Mouse (Mus musculus) liver, embryonic 16.5 days (tissue): ENCODE measurements around the gene Car5a. TPM values are rescaled to one million over a fixed set of nuclear protein-coding genes. Genes with fewer than 3 reads are reported as not detected.

Source experiments
- ATAC-seq: fragments of 200-750 bp; cut with Nextera tagmentation; 2 replicates; pipeline ENCODE4 v1.8.0; 2017; ENCODE audit warnings: low read depth, mild to moderate bottlenecking, moderate number of reproducible peaks, moderate library complexity
- H3K27ac ChIP-seq: fragments of 300-500 bp; sonication (generic); 2 replicates; pipeline ENCODE4 v1.5.1; 2014; ENCODE audit warnings: mild to moderate bottlenecking, low read length
- H3K27me3 ChIP-seq: fragments of 300-500 bp; sonication (generic); 2 replicates; pipeline ENCODE4 v1.6.1; 2014; ENCODE audit warnings: low read depth, low read length, mixed read lengths; ENCODE audit not compliant: control insufficient read depth, insufficient read depth
- H3K36me3 ChIP-seq: fragments of 300-500 bp; sonication (generic); 2 replicates; pipeline ENCODE4 v1.6.1; 2014; ENCODE audit warnings: mild to moderate bottlenecking; ENCODE audit not compliant: control insufficient read depth, insufficient read depth
- H3K4me1 ChIP-seq: fragments of 300-500 bp; sonication (generic); 2 replicates; pipeline ENCODE4 v1.6.1; 2014; ENCODE audit warnings: low read depth, low read length, mixed read lengths; ENCODE audit not compliant: control insufficient read depth
- H3K4me2 ChIP-seq: fragments of 300-500 bp; sonication (generic); 2 replicates; pipeline ENCODE4 v1.6.1; 2014; ENCODE audit warnings: low read depth, low read length, mixed read lengths
- H3K4me3 ChIP-seq: fragments of 300-500 bp; sonication (generic); 2 replicates; pipeline ENCODE4 v1.5.1; 2014; ENCODE audit warnings: low read depth, mild to moderate bottlenecking, low read length
- H3K9ac ChIP-seq: fragments of 300-500 bp; sonication (generic); 2 replicates; pipeline ENCODE4 v1.6.1; 2014; ENCODE audit warnings: low read depth, low read length
- H3K9me3 ChIP-seq: fragments of 300-500 bp; sonication (generic); replicated peaks from 2 replicates; pipeline ENCODE4 v1.6.1; 2016; ENCODE audit warnings: low read length; ENCODE audit not compliant: control insufficient read depth
- WGBS: fragments of 180-500 bp; shearing (Covaris S2); extraction: QIAGEN DNeasy Blood & Tissue Kit; methylation state at CpG from one replicate; pipeline ENCODE4 v1.1.7; 2014; ENCODE audit not compliant: insufficient replicate concordance; 5-methylcytosine and 5-hydroxymethylcytosine counted together
- polyA plus RNA-seq: library from polyadenylated mRNA; unstranded; fragments of >200 nt; fragmentation: Nextera tagmentation; extraction: Ambion mirVana; gene quantifications from 2 replicates; pipeline ENCODE4 v1.2.1, GENCODE M21; 2015

Gene Car5a
- polyA plus RNA-seq, 1 experiment from 2014 or later: 8.4 TPM

GRCm38 (mm10) chr8:121899180-121900044, 45.3 kb downstream of the Car5a start:
- H3K27me3 ChIP-seq: no peaks in the 10 kb centered on the region
- peak overlapping the region; percentile 70 for H3K4me2 ChIP-seq
- peak overlapping the region; percentile 76 for H3K9ac ChIP-seq
- H3K9me3 ChIP-seq: no peaks in the 10 kb centered on the region
- H3K36me3 ChIP-seq: peaks cover 30% of the 10 kb centered on the region
- peak overlapping the region; percentile 98 for H3K27ac ChIP-seq
- 38% methylated on average over 18 of the region's 18 CpGs for WGBS
- peaks cover 88% of the 10 kb centered on the region for H3K4me1 ChIP-seq
- H3K4me3 ChIP-seq: peak overlapping the region; percentile 52
- peak; percentile 85 for ATAC-seq

DNA sequence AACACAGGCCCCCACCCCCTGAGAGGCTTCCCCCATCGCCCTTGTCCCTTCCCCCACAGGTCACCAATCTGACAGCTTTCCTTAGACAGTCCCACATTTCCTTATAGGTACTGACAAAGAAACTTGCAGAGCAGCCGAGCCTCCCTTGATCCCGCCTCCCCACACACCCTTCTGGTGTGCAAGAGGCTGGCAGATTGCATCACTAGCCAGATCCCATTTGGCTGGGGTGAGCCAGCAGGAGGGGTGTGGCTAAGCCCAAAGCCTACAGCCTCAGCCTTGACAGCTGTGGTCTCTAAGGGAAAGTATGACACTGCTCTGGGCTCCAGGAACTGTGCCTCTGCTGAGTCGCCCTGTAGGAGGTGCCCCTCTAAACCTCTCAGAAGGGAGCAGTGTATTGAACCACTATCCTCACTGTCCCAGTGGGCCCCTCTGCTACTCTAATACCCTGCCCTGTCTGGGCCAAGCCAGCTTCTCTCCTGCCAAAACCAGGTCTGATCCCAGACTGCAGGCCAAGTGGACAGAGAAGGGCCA, 46.2 kb downstream of the Car5a start:
- Histone ChIP-seq H3K9me3 (no peaks in the 10 kb centered on the region), H3K4me3 (peak overlapping the region; percentile 52), H3K9ac (peak overlapping the region; percentile 75), H3K27ac (peak overlapping the region; percentile 98), H3K4me1 (peaks cover 78% of the 10 kb centered on the region), H3K27me3 (no peaks in the 10 kb centered on the region), H3K4me2 (peak overlapping the region; percentile 68), H3K36me3 (peaks cover 34% of the 10 kb centered on the region)
- WGBS: 3% methylated on average over 4 of the region's 4 CpGs
- ATAC-seq: peak; percentile 88

GRCm38 (mm10) chr8:121897871-121898381, 46.8 kb downstream of the Car5a start:
- H3K9ac ChIP-seq: peak overlapping the region; percentile 75
- peak overlapping the region; percentile 68 for H3K4me2 ChIP-seq
- peak overlapping the region; percentile 98 for H3K27ac ChIP-seq
- H3K4me1 ChIP-seq: peaks cover 73% of the 10 kb centered on the region
- WGBS: 46% methylated on average over 7 of the region's 7 CpGs
- peak overlapping the region; percentile 52 for H3K4me3 ChIP-seq
- H3K27me3 ChIP-seq: no peaks in the 10 kb centered on the region
- H3K9me3 ChIP-seq: no peaks in the 10 kb centered on the region
- H3K36me3 ChIP-seq: peaks cover 37% of the 10 kb centered on the region
- peak; percentile 10 for ATAC-seq

GRCm38 (mm10) chr8:121897205-121897604, 47.5 kb downstream of the Car5a start:
- peak overlapping the region; percentile 75 for H3K9ac ChIP-seq
- H3K36me3 ChIP-seq: peaks cover 36% of the 10 kb centered on the region
- 55% methylated on average over 9 of the region's 9 CpGs for WGBS
- peak overlapping the region; percentile 68 for H3K4me2 ChIP-seq
- no peaks in the 10 kb centered on the region for H3K9me3 ChIP-seq
- no peaks in the 10 kb centered on the region for H3K27me3 ChIP-seq
- H3K4me1 ChIP-seq: peaks cover 66% of the 10 kb centered on the region
- H3K27ac ChIP-seq: peak overlapping the region; percentile 98
- H3K4me3 ChIP-seq: peak overlapping the region; percentile 52; the same call in 1 of the 2 replicates
- ATAC-seq: no peak

DNA sequence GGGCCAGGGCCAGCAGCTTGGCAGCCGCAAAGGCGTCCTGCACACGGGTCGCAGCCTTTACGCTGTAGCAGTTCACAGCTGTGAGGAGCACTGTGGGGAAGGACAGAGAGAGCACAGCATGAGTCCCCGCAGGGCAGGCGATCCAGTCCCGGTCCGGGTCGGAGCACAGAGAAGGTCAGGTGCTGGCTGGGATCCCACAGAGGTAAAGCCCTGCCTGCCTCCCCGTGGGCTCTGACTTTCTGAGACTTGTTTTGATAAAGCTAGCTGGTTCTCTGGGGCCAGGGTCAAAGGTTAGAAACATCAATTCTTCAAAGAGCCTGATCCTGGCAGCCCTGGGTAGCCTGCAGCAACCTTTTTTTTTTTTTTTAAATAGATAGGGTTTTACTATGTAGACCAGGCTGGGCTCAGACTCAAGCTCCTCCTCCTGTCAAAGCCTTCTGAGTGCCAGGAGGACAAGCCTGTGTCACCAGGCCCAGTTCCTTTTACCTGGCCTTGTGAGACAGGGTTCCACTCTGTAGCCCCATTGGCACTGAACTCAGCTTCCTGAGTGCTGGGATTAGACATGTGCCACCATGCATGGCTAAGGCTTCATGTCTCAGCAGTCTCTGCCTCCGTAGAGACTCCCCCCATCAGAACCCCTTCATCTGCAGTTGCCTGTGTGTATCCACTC, 48.1 kb downstream of the Car5a start:
- Histone ChIP-seq H3K36me3 (peaks cover 39% of the 10 kb centered on the region), H3K4me2 (peak overlapping the region; percentile 68; the same call in 1 of the 2 replicates), H3K27ac (peak overlapping the region; percentile 98; the same call in 1 of the 2 replicates), H3K9ac (peak overlapping the region; percentile 75), H3K4me3 (peak overlapping the region; percentile 18; the same call in 1 of the 2 replicates), H3K9me3 (no peaks in the 10 kb centered on the region), H3K4me1 (peaks cover 60% of the 10 kb centered on the region), H3K27me3 (no peaks in the 10 kb centered on the region)
- 82% methylated on average over 12 of the region's 12 CpGs for WGBS
- ATAC-seq: no peak

GRCm38 (mm10) chr8:121895910-121896309, 48.8 kb downstream of the Car5a start:
- Histone ChIP-seq H3K9ac (0 out of 2 replicates have a peak overlapping the region, but pooled peaks have one; percentile 4), H3K4me3 (no peak overlapping the region), H3K27ac (no peak overlapping the region; the same call in 1 of the 2 replicates), H3K4me2 (0 out of 2 replicates have a peak overlapping the region, but pooled peaks have one; percentile 10), H3K9me3 (no peaks in the 10 kb centered on the region), H3K4me1 (peaks cover 53% of the 10 kb centered on the region), H3K36me3 (peaks cover 42% of the 10 kb centered on the region), H3K27me3 (no peaks in the 10 kb centered on the region)
- 75% methylated on average over 7 of the region's 7 CpGs for WGBS
- ATAC-seq: no peak

- Histone ChIP-seq H3K27me3 (no peaks in the 10 kb centered on the region), H3K9me3 (no peaks in the 10 kb centered on the region), H3K4me1 (peaks cover 25% of the 10 kb centered on the region), H3K9ac (no peak overlapping the region), H3K4me2 (no peak overlapping the region), H3K4me3 (no peak overlapping the region), H3K27ac (no peak overlapping the region), H3K36me3 (peaks cover 60% of the 10 kb centered on the region)
- WGBS: 87% methylated on average over 5 of the region's 5 CpGs
- no peak for ATAC-seq
Observed at GRCm38 (mm10) chr8:121892875-121893274, 51.8 kb downstream of the Car5a start.

GRCm38 (mm10) chr8:121889810-121890785, 54.6 kb downstream of the Car5a start:
- Histone ChIP-seq H3K9me3 (no peaks in the 10 kb centered on the region), H3K36me3 (peaks cover 74% of the 10 kb centered on the region), H3K4me2 (no peak overlapping the region), H3K9ac (no peak overlapping the region), H3K4me3 (no peak overlapping the region), H3K4me1 (peaks cover 2% of the 10 kb centered on the region), H3K27ac (no peak overlapping the region), H3K27me3 (no peaks in the 10 kb centered on the region)
- WGBS: 83% methylated on average over 15 of the region's 15 CpGs
- ATAC-seq: no peak
